Mouse (Mus musculus): Measurements from ENCODE around the gene Prelid3b. TPM values are rescaled to one million over a fixed set of nuclear protein-coding genes. Genes with fewer than 3 reads are reported as not detected.

The Prelid3b gene
- polyA plus RNA-seq, 1 experiment: 90.0 TPM

GRCm38 (mm10) chr2:174421107-174421506, 51.8 kb downstream of the Prelid3b start:
- Histone ChIP-seq H3ac (ENCODE audit: control insufficient read depth, insufficient read length, low read depth) (no peak overlapping the region), H3K27me3 (ENCODE audit: control insufficient read depth, insufficient read depth, insufficient read length) (no peaks in the 10 kb centered on the region), H3K79me3 (ENCODE audit: low read depth) (peaks cover 16% of the 10 kb centered on the region), H3K79me2 (ENCODE audit: control insufficient read depth, insufficient read depth) (peaks cover 37% of the 10 kb centered on the region), H3K36me3 (ENCODE audit: control insufficient read depth, insufficient read depth) (peaks cover 28% of the 10 kb centered on the region), H3K4me3 (ENCODE audit: insufficient read depth, poor library complexity, severe bottlenecking) (no peak overlapping the region)
- TF ChIP-seq MAX (IDR thresholded peaks at IDR 0.05): no peak

- H3ac ChIP-seq (ENCODE audit: control insufficient read depth, insufficient read length, low read depth): peak within 1 kb of the TSS; percentile 97
- peaks cover 16% of the 10 kb centered on the region for H3K79me3 ChIP-seq (ENCODE audit: low read depth)
- H3K79me2 ChIP-seq (ENCODE audit: control insufficient read depth, insufficient read depth): peaks cover 42% of the 10 kb centered on the region
- H3K36me3 ChIP-seq (ENCODE audit: control insufficient read depth, insufficient read depth): no peaks in the 10 kb centered on the region
- TF ChIP-seq MYOD1 (IDR thresholded peaks at IDR 0.05; ENCODE audit: control insufficient read depth, insufficient read length, low read depth) (no peak), MAX (IDR thresholded peaks at IDR 0.05) (peak; percentile 77), FOSL1 (IDR thresholded peaks at IDR 0.05; ENCODE audit: insufficient read depth, low read length, poor library complexity, severe bottlenecking) (no peak)
- H3K4me3 ChIP-seq (ENCODE audit: insufficient read depth, poor library complexity, severe bottlenecking): peak within 1 kb of the TSS; percentile 96
- peaks cover 4% of the 10 kb centered on the region for H3K27me3 ChIP-seq (ENCODE audit: control insufficient read depth, insufficient read depth, insufficient read length)
These were observed 57.1 kb downstream of the Prelid3b start, which contains the start of gene Nelfcd for GRCm38 (mm10) chr2:174415731-174416310. Gene Nelfcd, plus strand, starts transcription at chr2:174415804.

Other genes starting within 250 kb of the Prelid3b start
- 1,078 TPM for gene Gnas, start 188.8 kb downstream of the Prelid3b start, polyA plus RNA-seq (2012; fragmentation: generic; extraction: Trizol)
- 2.9 TPM for gene Gm20721, start 126.4 kb downstream of the Prelid3b start, polyA plus RNA-seq (2012; fragmentation: generic; extraction: Trizol)
- gene Nelfcd, start 57.3 kb downstream of the Prelid3b start, polyA plus RNA-seq (2012; fragmentation: generic; extraction: Trizol): 60.0 TPM
- 188 TPM for gene Ctsz, start 34.0 kb downstream of the Prelid3b start, polyA plus RNA-seq (2012; fragmentation: generic; extraction: Trizol)
- not detected for gene Tubb1, start 22.4 kb downstream of the Prelid3b start, polyA plus RNA-seq (2012; fragmentation: generic; extraction: Trizol)
- gene Atp5e, start 9.0 kb downstream of the Prelid3b start, polyA plus RNA-seq (2012; fragmentation: generic; extraction: Trizol): 827 TPM
- gene Zfp831, start 170.5 kb upstream of the Prelid3b start, polyA plus RNA-seq (2012; fragmentation: generic; extraction: Trizol): not detected